Mouse (Mus musculus) adrenal gland, postnatal 14 days (tissue): ENCODE data around the gene Il11ra1. TPM values are rescaled to one million over a fixed set of nuclear protein-coding genes. Genes with fewer than 3 reads are reported as not detected.
"Not testable (repeated sequence)": the region's sequence is repeated elsewhere in the genome, so short reads cannot be mapped to it uniquely, and the experiment has no call there.

Source experiments
- DNase-seq: peaks from one replicate; pipeline ENCODE4 v3.0.0; 2021; ENCODE audit warnings: mixed read lengths
- long read RNA-seq, 2 experiments: library from polyadenylated mRNA; stranded (forward); transcript quantifications; one replicate each; pipeline ENCODE4 v2.0.0; 2021
- total RNA-seq: library from RNA; stranded (reverse); gene quantifications from 2 replicates; pipeline ENCODE4 v1.2.3, GENCODE M21; 2021

Il11ra1 gene
- 56.9 and 60.2 TPM in 2 replicates for total RNA-seq
- long read RNA-seq, experiment 1, transcript Il11ra1-201 (13 exons, 2,009 nt): major isoform, 115 of 138 reads
- long read RNA-seq, experiment 1, partial matches to known transcripts: 11 of 138 reads
- long read RNA-seq, experiment 1, other reads (novel, unspliced or antisense): 11 of 138 reads
- long read RNA-seq, experiment 2, transcript Il11ra1-201 (13 exons, 2,009 nt): major isoform, 86 of 108 reads
- long read RNA-seq, experiment 2, transcript Il11ra1-204 (13 exons, 1,768 nt): minor isoform, 6 of 108 reads
- long read RNA-seq, experiment 2, partial matches to known transcripts: 9 of 108 reads
- long read RNA-seq, experiment 2, other reads (novel, unspliced or antisense): 7 of 108 reads

DNA sequence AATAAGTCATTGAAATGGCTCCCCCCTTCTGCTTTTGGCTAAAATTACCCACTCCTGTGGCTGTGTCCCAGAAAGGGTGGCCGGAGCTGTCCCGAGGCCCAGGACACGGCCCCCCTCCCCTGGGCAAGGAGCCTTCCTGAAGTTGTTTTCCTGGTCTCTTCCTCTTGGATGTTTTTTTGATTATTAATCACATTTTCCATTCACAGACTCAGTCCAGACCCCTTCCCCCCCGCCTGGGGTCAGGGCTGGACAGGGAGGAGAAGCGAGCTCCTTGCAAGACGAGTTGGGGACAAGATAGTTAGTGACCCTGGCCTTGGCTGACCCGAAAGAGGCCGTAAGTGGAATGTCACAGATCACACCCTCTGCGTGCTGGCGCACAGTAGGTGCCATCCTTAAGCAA is at the start of gene Il11ra1:
Gene Il11ra1, plus strand, starts transcription at position 207 of the 400 bp plus-strand sequence.
- DNase-seq: not testable (repeated sequence)

GRCm38 (mm10) chr4:41653296-41653695 is 46.5 kb upstream of the Il11ra1 start:
- DNase-seq: peak; percentile 84

DNA sequence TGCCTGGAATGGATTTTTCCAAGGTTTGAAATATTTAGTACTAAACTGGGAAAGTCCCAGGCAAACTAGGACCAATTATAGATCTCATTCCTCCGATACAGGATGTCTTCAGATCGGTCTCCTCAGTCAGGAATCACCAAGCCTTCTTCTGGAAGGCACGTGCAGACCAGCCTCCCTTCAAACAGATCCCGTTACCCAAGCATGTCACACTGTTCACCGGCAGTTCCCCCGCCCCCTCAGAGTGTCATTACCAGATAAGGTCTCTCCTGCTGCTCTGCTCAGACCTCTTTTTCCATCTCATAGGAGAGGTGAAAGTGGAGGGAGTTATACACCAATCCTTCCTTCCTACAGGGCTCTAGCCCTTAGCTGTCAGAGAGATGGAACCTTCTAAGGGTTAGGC is 46.1 kb upstream of the Il11ra1 start:
- DNase-seq: no peak

DNA sequence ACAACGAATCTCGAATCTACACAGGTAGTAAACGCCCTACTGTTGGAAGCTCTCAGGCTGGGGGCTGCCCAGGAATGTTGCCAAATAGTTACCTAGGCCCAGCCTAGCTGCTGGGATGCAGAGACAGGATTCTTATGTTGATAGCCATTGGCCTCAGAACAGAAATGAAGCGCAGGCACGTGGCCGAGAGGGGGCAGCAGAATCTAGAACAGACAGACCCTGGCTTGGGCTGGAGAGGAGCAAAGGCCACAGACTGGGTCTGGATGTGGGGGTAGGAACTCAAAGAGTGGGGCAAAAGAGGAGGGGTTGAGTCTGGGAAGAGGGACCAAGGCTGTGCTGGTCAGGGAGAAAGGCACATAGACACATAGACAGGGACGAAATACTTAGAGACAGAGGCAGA is 45.6 kb upstream of the Il11ra1 start:
- DNase-seq: peak; percentile 82

DNA sequence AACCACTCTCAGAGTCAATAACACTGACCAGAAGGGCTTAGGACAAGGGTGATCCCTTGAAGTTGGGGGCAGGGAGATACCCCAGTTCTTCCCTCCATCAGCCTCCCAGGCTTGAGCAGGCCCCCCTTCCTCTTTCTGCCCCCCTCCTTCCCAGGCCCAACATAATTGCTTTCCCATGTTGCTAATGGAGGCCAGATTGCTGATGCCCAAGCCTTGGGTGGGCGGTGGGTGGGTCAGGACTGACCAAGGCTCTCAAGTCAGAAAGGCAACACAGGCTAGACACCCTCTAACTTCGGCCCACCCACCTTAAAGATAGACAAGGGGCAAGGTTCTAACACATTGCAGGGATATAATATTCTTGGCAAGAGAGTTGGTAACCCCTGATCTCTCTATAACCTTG is 44.3 kb upstream of the Il11ra1 start:
- DNase-seq: no peak

GRCm38 (mm10) chr4:41658566-41659384 is 41.0 kb upstream of the Il11ra1 start:
- DNase-seq: peak; percentile 71

- no peak for DNase-seq
These were observed 40.2 kb upstream of the Il11ra1 start for GRCm38 (mm10) chr4:41659556-41659955.

DNA sequence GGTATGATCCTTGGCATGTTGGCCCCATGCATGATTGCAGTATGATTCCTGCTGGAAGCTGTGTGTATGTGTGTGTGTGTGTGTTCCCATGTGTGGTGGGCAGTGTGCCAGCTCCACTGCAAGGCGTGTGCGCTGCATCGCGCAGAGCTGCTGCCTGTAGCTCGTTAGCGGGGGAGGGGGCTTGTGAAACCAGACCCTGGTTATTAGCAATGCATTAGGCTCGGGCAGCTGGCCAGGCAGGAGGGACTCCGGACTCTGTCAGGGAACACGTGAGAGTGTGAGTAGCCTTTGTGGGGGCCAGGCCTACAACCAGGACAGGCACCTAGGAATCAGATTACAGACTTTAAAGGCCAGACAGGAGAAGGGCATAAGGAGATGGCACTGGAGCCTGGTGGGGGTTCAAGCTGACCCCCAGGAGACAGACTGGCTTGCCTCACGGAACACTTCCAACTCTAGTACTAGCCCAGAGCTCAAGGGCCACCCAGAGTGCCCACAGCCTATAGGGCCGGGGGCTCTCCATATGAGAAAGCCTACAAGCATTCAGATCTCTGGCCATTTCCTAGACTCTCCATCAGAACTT is 38.8 kb upstream of the Il11ra1 start:
- peak; percentile 72 for DNase-seq

DNA sequence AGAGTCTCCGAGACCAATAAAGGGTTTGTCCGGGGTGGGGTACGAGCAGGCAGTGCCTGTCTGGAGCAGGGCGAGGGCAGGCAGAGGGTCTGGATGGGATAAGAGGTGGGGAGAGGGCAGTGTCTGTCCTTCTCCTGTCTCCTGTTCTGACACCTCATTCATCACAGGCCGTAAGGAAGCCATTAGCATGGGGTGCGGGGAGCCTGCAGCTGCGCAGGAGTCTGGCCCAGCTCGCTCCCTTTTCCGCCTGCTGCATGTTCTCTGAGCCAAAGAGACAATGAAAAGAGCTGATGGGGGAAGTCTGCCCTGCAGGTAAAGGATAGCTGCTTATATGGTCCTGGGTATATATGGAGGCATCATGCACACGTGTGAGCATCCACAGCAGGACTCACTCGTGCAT is 37.1 kb upstream of the Il11ra1 start:
- DNase-seq: no peak

- DNase-seq: no peak
These were observed 36.2 kb upstream of the Il11ra1 start for GRCm38 (mm10) chr4:41663614-41664013.

DNA sequence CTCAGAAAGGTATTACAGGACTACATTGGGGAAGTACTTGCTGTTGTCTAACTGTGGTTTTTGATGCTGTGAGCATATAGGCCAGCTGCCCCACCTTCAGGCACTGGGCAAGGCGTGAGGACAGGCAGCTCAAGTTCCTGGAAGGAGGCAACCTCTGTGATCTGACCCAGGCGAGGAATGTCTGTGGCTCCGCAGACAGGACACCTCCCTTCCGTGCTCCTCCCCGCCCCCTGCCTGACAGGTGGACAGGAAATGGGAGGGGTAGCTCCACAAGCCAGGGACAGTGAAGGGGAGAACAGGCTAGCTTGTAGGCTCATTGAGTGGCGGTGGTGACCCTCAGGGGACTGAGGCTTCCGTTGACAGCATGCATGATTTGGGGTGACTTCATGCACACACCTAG is 35.3 kb upstream of the Il11ra1 start:
- DNase-seq: peak; percentile 55

- peak; percentile 83 for DNase-seq
These were observed 34.6 kb upstream of the Il11ra1 start for GRCm38 (mm10) chr4:41665009-41665675.

DNA sequence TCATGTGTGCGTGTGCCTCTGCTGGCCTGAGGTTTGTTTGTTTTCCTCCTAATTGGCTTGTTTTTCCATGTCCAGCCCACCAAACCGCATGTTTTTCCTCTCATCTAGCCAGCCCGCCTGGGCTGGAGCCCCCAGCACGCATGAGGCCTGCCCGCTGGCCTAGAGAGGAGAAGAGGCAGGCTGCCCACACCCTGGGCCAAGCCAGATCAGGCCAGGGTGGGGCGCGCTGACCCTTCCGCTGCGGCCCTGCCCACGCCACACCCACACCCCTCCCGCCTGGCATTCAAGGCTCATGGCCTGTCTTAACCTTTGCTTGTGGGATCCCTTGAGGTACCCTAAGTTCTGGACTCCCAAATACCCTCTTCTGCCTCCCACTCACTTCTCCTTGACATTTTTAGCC is 33.1 kb upstream of the Il11ra1 start:
- peak; percentile 32 for DNase-seq

DNA sequence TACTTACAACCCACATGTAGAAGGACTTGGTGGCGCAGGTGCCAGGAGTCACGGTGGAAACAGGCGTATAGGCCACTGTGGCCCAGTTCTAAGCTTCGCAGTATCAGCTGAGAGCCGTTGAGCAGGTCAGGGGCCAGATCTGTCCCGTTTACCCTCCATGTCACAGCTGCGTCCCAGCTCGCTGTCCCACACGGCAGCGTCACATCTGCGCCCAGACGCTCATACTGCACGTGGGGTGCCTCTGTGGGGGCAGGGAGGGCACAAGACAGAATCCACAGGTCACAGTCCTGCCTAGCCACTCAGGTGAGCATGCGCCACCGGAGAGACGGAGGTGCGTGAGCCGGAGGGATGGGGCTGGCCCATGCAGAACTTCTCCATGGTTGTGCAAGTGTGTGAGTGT is 29.0 kb upstream of the Il11ra1 start:
- DNase-seq: no peak

- no peak for DNase-seq
These were observed 28.3 kb upstream of the Il11ra1 start for GRCm38 (mm10) chr4:41671500-41671899.

- no peak for DNase-seq
These were observed 27.8 kb upstream of the Il11ra1 start for GRCm38 (mm10) chr4:41671963-41672480.

- DNase-seq: no peak
These were observed 27.2 kb upstream of the Il11ra1 start for GRCm38 (mm10) chr4:41672522-41672963.

DNA sequence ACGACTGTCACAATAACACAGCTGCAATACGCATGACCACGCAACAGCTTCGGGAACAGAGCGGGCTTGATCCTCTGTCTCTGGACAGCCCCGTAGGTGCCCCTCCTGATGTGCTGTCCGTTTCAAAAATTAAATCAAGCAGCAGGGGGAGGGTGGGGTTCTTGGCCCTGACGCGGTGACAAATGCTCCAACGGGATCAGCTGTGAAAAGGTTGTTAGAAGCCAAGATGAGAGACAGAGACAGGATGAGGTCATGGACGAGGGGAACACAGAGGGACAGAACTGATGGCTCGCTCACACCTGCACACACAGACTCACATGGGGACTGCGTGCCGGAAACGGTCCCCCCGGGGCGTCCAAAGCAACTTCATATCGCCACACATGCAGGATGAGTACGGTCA is 26.6 kb upstream of the Il11ra1 start:
- DNase-seq: no peak

DNA sequence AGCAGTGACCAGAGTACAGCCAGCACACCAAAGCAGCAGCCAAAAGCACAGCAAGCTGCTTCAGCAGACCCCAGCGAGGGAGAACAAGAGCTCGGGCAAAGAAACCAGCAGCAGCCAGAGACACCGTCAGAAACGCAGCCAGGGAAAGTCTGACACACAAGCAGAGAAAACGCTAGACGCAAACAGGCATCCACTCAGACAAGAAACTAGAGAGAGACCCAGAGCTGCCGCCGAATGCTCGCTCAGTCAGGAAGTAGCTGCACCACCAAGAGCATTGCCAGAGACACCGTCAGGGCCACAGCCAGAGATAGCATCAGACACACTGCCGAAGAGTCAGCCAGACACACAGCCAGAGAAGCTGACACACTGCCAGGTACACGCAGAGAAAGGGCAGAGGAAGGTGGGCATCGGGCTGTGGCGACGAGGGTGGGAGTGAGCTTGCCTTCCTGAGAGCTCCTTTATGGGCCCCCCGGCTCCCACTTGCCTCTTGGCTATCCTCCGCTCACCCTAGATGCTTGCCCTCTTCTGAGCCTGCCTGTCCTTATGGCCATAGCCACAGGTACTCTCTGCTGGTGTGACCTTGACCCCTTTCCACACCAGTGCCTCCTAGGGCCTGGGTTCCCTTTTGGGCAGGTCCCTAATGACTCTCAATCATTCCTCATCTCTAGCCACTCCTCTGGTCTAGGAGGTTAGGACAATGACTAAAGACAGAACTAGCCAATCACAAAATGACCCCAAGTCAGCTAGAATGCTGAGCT is 23.4 kb upstream of the Il11ra1 start:
- peak; percentile 74 for DNase-seq

DNA sequence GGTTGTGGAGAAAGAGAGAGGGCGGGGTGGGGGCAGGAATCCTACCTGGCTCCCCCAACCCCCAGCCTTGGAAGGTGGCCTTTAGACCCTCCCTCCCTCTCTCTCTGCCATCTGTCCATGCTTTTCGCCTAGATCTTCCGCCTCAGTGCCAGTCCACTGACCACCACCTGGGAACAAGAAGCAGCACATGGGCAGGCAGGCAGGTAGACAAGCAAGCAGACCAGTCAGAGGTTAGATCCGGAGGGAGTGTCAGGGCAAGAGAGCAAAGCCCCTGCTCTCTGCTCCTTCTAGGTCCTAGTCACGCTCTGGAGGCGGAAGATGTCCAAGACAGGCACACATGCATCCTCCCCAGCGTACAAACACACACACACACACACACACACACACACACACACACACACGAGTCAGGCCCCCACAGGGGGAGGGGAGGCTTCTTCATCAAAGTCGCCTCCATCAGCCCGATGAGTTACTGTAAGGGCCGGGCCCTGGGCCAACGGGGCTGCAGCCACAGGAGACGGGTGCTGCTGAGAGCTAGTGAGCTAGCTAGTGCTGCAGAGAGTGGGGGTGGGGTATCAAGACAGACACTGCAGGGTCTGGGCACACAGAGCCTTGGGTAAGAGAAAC is 22.7 kb upstream of the Il11ra1 start:
- peak; percentile 92 for DNase-seq

GRCm38 (mm10) chr4:41678863-41679262 is 20.9 kb upstream of the Il11ra1 start:
- peak; percentile 71 for DNase-seq
